Mouse (Mus musculus): ENCODE results near the gene Camta1. TPM values are rescaled to one million over a fixed set of nuclear protein-coding genes. Genes with fewer than 3 reads are reported as not detected.

Gene Camta1
- polyA plus RNA-seq, 1 experiment, result 155 TPM

- TF ChIP-seq CTCF (IDR thresholded peaks at IDR 0.05; ENCODE audit: borderline replicate concordance, insufficient read depth, low read depth, low read length) (no peak), POLR2A (IDR thresholded peaks at IDR 0.05; ENCODE audit: borderline replicate concordance, insufficient read depth, low read length) (no peak)
- 70% methylated on average over 6 of the region's 6 CpGs for WGBS
- no peak for DNase-seq
- H3K4me3 ChIP-seq (replicated peaks; ENCODE audit: insufficient read depth, low read depth, low read length), result no peak overlapping the region
- no peaks in the 10 kb centered on the region for H3K27me3 ChIP-seq (ENCODE audit: control insufficient read depth, insufficient read depth, low read length)
- no peaks in the 10 kb centered on the region for H3K4me1 ChIP-seq (ENCODE audit: control insufficient read depth, insufficient read depth, low read length)
- H3K27ac ChIP-seq (ENCODE audit: insufficient read depth, low read length), result no peak overlapping the region
Measured at GRCm38 (mm10) chr4:151893241-151893640, 31.6 kb upstream of the Camta1 start.

DNA sequence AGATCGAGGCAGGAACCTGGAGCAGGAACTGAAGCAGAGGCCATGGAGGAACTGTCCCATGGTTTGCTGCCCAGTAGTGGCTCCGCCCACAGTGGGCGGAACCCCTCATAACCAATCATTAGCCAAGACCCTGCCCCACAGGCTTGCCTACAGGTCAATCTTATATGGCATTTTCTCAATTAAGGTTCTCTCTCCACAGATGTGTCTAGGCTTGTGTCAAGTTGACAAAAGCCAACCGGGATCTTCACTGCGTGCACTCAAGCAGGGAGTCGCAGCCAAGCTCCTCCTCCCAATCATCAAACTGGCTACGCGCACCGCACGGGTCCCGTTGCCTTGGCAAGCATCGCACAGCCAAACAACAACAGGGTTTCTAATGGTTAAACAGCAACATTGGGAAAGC, 19.9 kb upstream of the Camta1 start:
- 63% methylated on average over 12 of the region's 12 CpGs for WGBS
- no peaks in the 10 kb centered on the region for H3K27me3 ChIP-seq (ENCODE audit: control insufficient read depth, insufficient read depth, low read length)
- H3K4me1 ChIP-seq (ENCODE audit: control insufficient read depth, insufficient read depth, low read length), result no peaks in the 10 kb centered on the region
- no peak for DNase-seq
- H3K27ac ChIP-seq (ENCODE audit: insufficient read depth, low read length), result no peak overlapping the region
- no peak overlapping the region for H3K4me3 ChIP-seq (replicated peaks; ENCODE audit: insufficient read depth, low read depth, low read length)
- no peak for TF ChIP-seq POLR2A (IDR thresholded peaks at IDR 0.05; ENCODE audit: borderline replicate concordance, insufficient read depth, low read length)
- no peak for TF ChIP-seq CTCF (IDR thresholded peaks at IDR 0.05; ENCODE audit: borderline replicate concordance, insufficient read depth, low read depth, low read length)

DNA sequence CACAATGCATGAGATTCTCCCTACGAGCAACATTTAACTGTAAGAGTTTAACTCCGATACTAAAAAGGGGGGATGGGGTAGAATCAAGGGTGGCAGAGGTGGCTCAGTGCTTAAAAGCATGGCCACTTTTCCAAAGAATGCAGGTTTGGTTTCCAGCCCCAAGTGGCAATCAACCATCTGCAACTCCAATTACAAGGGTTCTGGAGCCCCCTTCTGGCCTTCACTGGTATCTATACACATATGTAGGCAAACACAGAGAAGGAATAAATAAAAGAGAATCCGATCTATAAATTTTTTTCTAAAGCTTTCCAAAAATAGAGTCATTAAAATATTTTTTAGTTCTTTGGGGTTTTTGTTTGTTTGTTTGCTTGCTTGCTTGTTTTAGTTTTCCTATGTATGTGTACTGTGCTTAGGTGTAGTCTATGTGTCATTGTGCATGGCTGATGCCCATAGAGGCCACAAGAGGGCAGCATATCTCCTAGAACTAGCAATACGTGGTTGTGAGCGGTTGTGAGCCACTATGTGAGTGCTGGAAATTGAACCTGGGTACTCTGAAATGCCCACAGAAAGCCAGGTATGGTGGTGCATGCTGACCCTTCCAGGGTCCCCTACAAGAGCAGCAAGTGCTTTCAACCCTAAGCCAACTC, 18.5 kb upstream of the Camta1 start:
- Histone ChIP-seq H3K4me1 (ENCODE audit: control insufficient read depth, insufficient read depth, low read length) (no peaks in the 10 kb centered on the region), H3K4me3 (replicated peaks; ENCODE audit: insufficient read depth, low read depth, low read length) (no peak overlapping the region), H3K27ac (ENCODE audit: insufficient read depth, low read length) (no peak overlapping the region), H3K27me3 (ENCODE audit: control insufficient read depth, insufficient read depth, low read length) (no peaks in the 10 kb centered on the region)
- WGBS, result 80% methylated on average over 5 of the region's 5 CpGs
- no peak for DNase-seq
- TF ChIP-seq POLR2A (IDR thresholded peaks at IDR 0.05; ENCODE audit: borderline replicate concordance, insufficient read depth, low read length) (no peak), CTCF (IDR thresholded peaks at IDR 0.05; ENCODE audit: borderline replicate concordance, insufficient read depth, low read depth, low read length) (peak; percentile 21; the same call in 1 of the 2 replicates)

- H3K4me1 ChIP-seq (ENCODE audit: control insufficient read depth, insufficient read depth, low read length), result no peaks in the 10 kb centered on the region
- no peak for DNase-seq
- no peak overlapping the region for H3K4me3 ChIP-seq (replicated peaks; ENCODE audit: insufficient read depth, low read depth, low read length)
- no peaks in the 10 kb centered on the region; the same call in 1 of the 2 replicates for H3K27me3 ChIP-seq (ENCODE audit: control insufficient read depth, insufficient read depth, low read length)
- TF ChIP-seq POLR2A (IDR thresholded peaks at IDR 0.05; ENCODE audit: borderline replicate concordance, insufficient read depth, low read length) (no peak), CTCF (IDR thresholded peaks at IDR 0.05; ENCODE audit: borderline replicate concordance, insufficient read depth, low read depth, low read length) (no peak)
- WGBS, result 39% methylated on average over 14 of the region's 14 CpGs
- H3K27ac ChIP-seq (ENCODE audit: insufficient read depth, low read length), result no peak overlapping the region
Measured at GRCm38 (mm10) chr4:151876400-151876799, 14.7 kb upstream of the Camta1 start.

DNA sequence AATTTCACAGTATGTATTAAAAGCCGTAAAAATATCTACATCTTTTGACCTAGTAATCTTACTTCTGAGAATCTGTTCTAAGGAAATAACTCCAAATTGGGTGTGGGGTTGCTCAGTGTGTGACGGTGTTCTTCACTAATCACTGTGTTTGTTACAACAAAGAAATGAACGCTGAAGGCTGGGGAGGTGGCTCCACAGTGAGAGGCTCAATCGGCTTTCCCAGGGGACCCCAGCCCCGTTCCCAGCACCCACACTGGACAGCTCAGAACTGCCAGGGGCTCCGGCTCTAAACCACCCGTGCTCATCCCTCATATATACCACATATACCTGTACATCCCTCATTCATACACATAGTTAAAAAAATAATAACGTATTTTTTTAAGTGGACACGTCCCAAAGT, 1.8 kb upstream of the Camta1 start:
- Histone ChIP-seq H3K27me3 (ENCODE audit: control insufficient read depth, insufficient read depth, low read length) (no peaks in the 10 kb centered on the region), H3K27ac (ENCODE audit: insufficient read depth, low read length) (peak overlapping the region; percentile 98; the same call in 1 of the 2 replicates), H3K4me3 (replicated peaks; ENCODE audit: insufficient read depth, low read depth, low read length) (peak overlapping the region; percentile 39), H3K4me1 (ENCODE audit: control insufficient read depth, insufficient read depth, low read length) (0 out of 2 replicates have a peak, but pooled peaks cover 2% of the 10 kb centered on the region)
- no peak for TF ChIP-seq POLR2A (IDR thresholded peaks at IDR 0.05; ENCODE audit: borderline replicate concordance, insufficient read depth, low read length)
- TF ChIP-seq CTCF (IDR thresholded peaks at IDR 0.05; ENCODE audit: borderline replicate concordance, insufficient read depth, low read depth, low read length), result no peak
- peak; percentile 24 for DNase-seq
- whole genome bisulfite sequencing, result 47% methylated on average over 9 of the region's 9 CpGs

DNA sequence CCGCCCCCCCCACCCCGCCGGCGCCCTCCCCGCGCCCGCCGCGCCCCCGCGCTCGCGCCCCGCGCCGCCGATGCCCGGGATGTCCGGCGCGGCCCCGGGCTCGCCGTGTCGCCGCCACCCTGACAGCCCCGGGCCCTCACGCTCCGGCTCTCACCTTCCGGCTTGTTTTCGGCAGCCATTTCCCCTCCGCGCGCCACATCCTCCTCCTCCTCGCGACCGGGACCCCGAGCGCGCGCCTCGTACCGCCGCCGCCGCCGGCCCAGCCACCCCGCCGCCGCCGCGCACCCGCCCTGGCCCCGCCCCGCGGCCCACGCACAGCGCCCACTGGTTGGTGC, 238 bp downstream of the Camta1 start:
- peak overlapping the region; percentile 75 for H3K4me3 ChIP-seq (replicated peaks; ENCODE audit: insufficient read depth, low read depth, low read length)
- peak overlapping the region; percentile 75; the same call in 1 of the 2 replicates for H3K27ac ChIP-seq (ENCODE audit: insufficient read depth, low read length)
- H3K27me3 ChIP-seq (ENCODE audit: control insufficient read depth, insufficient read depth, low read length), result no peaks in the 10 kb centered on the region
- 0 out of 2 replicates have a peak, but pooled peaks cover 2% of the 10 kb centered on the region for H3K4me1 ChIP-seq (ENCODE audit: control insufficient read depth, insufficient read depth, low read length)
- WGBS, result 1% methylated on average over 50 of the region's 58 CpGs
- no peak for DNase-seq
- no peak for TF ChIP-seq CTCF (IDR thresholded peaks at IDR 0.05; ENCODE audit: borderline replicate concordance, insufficient read depth, low read depth, low read length)
- peak; percentile 58 for TF ChIP-seq POLR2A (IDR thresholded peaks at IDR 0.05; ENCODE audit: borderline replicate concordance, insufficient read depth, low read length)

DNA sequence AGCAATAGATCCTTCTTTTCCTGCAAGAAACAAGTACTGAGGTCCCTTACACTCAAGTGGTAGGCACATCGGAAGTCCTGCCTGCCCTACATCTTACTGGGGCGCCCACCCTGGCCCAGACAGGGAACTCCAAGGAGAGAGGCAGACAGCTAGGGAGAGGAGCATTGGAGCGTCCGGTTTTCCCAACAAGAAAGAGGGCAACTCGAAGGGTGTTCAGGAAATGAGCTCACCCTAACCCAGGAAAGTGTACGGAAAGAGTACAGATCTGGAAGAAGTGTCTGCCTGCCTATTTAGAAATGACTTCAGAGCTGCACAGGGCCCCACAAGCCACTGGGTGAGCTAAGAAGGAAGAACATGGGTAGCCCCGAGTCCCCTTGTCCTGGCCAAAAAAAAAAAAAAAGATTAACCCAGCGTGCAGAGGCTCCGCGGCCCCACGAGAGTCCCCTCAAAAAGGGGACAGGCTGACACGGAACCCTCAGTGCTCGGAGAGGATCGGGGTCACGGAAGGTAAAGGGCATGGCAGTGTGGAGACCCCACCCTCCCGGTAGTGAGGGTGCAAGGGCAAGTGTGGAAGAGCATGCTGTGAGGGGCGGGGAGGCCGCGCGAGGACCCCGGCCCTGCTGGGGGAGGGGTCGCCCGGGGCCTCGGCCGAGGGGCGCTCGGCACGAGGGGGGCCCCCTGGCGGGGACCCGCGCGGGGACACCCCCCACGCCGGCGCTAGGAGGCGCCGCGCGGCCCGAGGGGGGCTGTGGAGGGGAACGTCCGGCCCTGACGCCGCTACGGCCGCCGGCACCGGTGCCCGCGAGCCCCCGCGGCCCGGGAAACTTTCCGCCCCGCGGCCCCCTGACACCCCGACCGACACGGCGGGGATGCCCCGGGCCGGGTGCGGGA, 990 bp downstream of the Camta1 start:
- peak overlapping the region; percentile 81 for H3K4me3 ChIP-seq (replicated peaks; ENCODE audit: insufficient read depth, low read depth, low read length)
- 0 out of 2 replicates have a peak, but pooled peaks cover 2% of the 10 kb centered on the region for H3K4me1 ChIP-seq (ENCODE audit: control insufficient read depth, insufficient read depth, low read length)
- DNase-seq, result peak; percentile 41 to 50
- WGBS, result 2% methylated on average over 60 of the region's 63 CpGs
- H3K27ac ChIP-seq (ENCODE audit: insufficient read depth, low read length), result no peak overlapping the region
- no peaks in the 10 kb centered on the region for H3K27me3 ChIP-seq (ENCODE audit: control insufficient read depth, insufficient read depth, low read length)
- no peak for TF ChIP-seq POLR2A (IDR thresholded peaks at IDR 0.05; ENCODE audit: borderline replicate concordance, insufficient read depth, low read length)
- no peak for TF ChIP-seq CTCF (IDR thresholded peaks at IDR 0.05; ENCODE audit: borderline replicate concordance, insufficient read depth, low read depth, low read length)
